Mouse (Mus musculus): ENCODE results near the gene Lsm10.

Lsm10 gene

GRCm38 (mm10) chr4:126096464-126097111, at the start of gene Lsm10:
Gene Lsm10 (plus strand): TSS chr4:126096623.
- no peak for TF ChIP-seq GATA4 (IDR thresholded peaks at IDR 0.05; ENCODE audit: insufficient replicate concordance, low read length)

GRCm38 (mm10) chr4:126046851-126047585, 49.4 kb upstream of the Lsm10 start, which contains the start of gene Mrps15:
Gene Mrps15 (plus strand): TSS chr4:126046925.
- no peak; the same call in 1 of the 2 replicates for TF ChIP-seq GATA4 (IDR thresholded peaks at IDR 0.05; ENCODE audit: insufficient replicate concordance, low read length)

- no peak for TF ChIP-seq GATA4 (IDR thresholded peaks at IDR 0.05; ENCODE audit: insufficient replicate concordance, low read length)
Measured at GRCm38 (mm10) chr4:126051617-126052016, 44.8 kb upstream of the Lsm10 start.

GRCm38 (mm10) chr4:126057207-126058133, 39.0 kb upstream of the Lsm10 start:
- no peak for TF ChIP-seq GATA4 (IDR thresholded peaks at IDR 0.05; ENCODE audit: insufficient replicate concordance, low read length)

- no peak for TF ChIP-seq GATA4 (IDR thresholded peaks at IDR 0.05; ENCODE audit: insufficient replicate concordance, low read length)
Measured at GRCm38 (mm10) chr4:126058134-126058996, 38.1 kb upstream of the Lsm10 start, which contains the start of gene Oscp1. Gene Oscp1 (plus strand): TSS chr4:126058565.

GRCm38 (mm10) chr4:126058997-126059362, 37.4 kb upstream of the Lsm10 start:
- TF ChIP-seq GATA4 (IDR thresholded peaks at IDR 0.05; ENCODE audit: insufficient replicate concordance, low read length) = no peak

GRCm38 (mm10) chr4:126062856-126063255, 33.6 kb upstream of the Lsm10 start:
- TF ChIP-seq GATA4 (IDR thresholded peaks at IDR 0.05; ENCODE audit: insufficient replicate concordance, low read length) = no peak

- TF ChIP-seq GATA4 (IDR thresholded peaks at IDR 0.05; ENCODE audit: insufficient replicate concordance, low read length) = no peak
Measured at GRCm38 (mm10) chr4:126065241-126065640, 31.2 kb upstream of the Lsm10 start.

GRCm38 (mm10) chr4:126067401-126068077, 28.9 kb upstream of the Lsm10 start:
- no peak for TF ChIP-seq GATA4 (IDR thresholded peaks at IDR 0.05; ENCODE audit: insufficient replicate concordance, low read length)

GRCm38 (mm10) chr4:126068842-126069241, 27.6 kb upstream of the Lsm10 start:
- TF ChIP-seq GATA4 (IDR thresholded peaks at IDR 0.05; ENCODE audit: insufficient replicate concordance, low read length) = no peak

- no peak for TF ChIP-seq GATA4 (IDR thresholded peaks at IDR 0.05; ENCODE audit: insufficient replicate concordance, low read length)
Measured at GRCm38 (mm10) chr4:126077833-126078232, 18.6 kb upstream of the Lsm10 start.

GRCm38 (mm10) chr4:126079266-126079665, 17.2 kb upstream of the Lsm10 start:
- no peak for TF ChIP-seq GATA4 (IDR thresholded peaks at IDR 0.05; ENCODE audit: insufficient replicate concordance, low read length)

GRCm38 (mm10) chr4:126081601-126082000, 14.8 kb upstream of the Lsm10 start:
- no peak for TF ChIP-seq GATA4 (IDR thresholded peaks at IDR 0.05; ENCODE audit: insufficient replicate concordance, low read length)

GRCm38 (mm10) chr4:126083021-126083420, 13.4 kb upstream of the Lsm10 start:
- TF ChIP-seq GATA4 (IDR thresholded peaks at IDR 0.05; ENCODE audit: insufficient replicate concordance, low read length) = no peak

All from liver, adult (tissue).